Comparison of ENCODE assay signal across 10 mouse cellular contexts in genomic region chr6:84270518-84271165, GRCm38 (mm10).
DNase-seq lines count a peak whose midpoint lies in the region; ATAC-seq and TF ChIP-seq lines count a peak whose summit lies in the region.
"Had no signal": no experiment of that assay in that cellular context is flagged by ENCODE, and none has a peak within 500 bp of the region (broad histone marks: within the 10 kb centered on the region; RNA-seq: fewer than 3 reads in every experiment).

No protein-coding gene starts in this region.

- H3K4me1 ChIP-seq in cerebellum, adult 2 months (ENCODE audit: control insufficient read depth, insufficient read depth, low read length): peaks cover 7% of the 10 kb centered on the region
- peaks cover 14% of the 10 kb centered on the region for H3K4me1 ChIP-seq in hindbrain, embryonic 12.5 days

- H3K36me3 ChIP-seq in hindbrain, embryonic 12.5 days: no peaks in the 10 kb centered on the region
- H3K36me3 ChIP-seq: heart, embryonic 13.5 days had no signal

- no peak for TF ChIP-seq CTCF in cerebellum, adult 2 months (IDR thresholded peaks at IDR 0.05; ENCODE audit: borderline replicate concordance, insufficient read depth, low read depth, low read length)

- H3K4me3 ChIP-seq in cerebellum, adult 2 months (replicated peaks; ENCODE audit: insufficient read depth, low read depth, low read length): no peak overlapping the region
- H3K4me3 ChIP-seq in hindbrain, embryonic 12.5 days: no peak overlapping the region
- H3K4me3 ChIP-seq: heart, embryonic 13.5 days had no signal

- ATAC-seq in hindbrain, embryonic 12.5 days (ENCODE audit: low FRiP score): no peak

- H3K4me2 ChIP-seq in hindbrain, embryonic 12.5 days (replicated peaks): no peak overlapping the region
- H3K4me2 ChIP-seq: heart, embryonic 13.5 days had no signal

- DNase-seq in urinary bladder, postnatal 14 days (ENCODE audit: low spot score): peak; percentile 28
- DNase-seq in urinary bladder, adult 18-20 months (ENCODE audit: low spot score in 2 of 2): no peak
- DNase-seq in heart, adult 9 months (ENCODE audit: low spot score in 2 of 2): peak; percentile 56 to 60
- peak; percentile 61 to 72 for DNase-seq in kidney, postnatal 36 days
- DNase-seq in yolk sac, embryonic 10.5 days (ENCODE audit: low spot score): peak; percentile 11
- no peak for DNase-seq in cerebellum, adult 2 months
- DNase-seq in cerebellum, adult 9-11 months: no peak
- DNase-seq: cerebellum, adult 11-12 months had no signal

- TF ChIP-seq POLR2A in cerebellum, adult 2 months (IDR thresholded peaks at IDR 0.05; ENCODE audit: borderline replicate concordance, insufficient read depth, low read length): no peak

- no peaks in the 10 kb centered on the region for H3K9me3 ChIP-seq in hindbrain, embryonic 12.5 days (replicated peaks)
- H3K9me3 ChIP-seq: heart, embryonic 13.5 days had no signal

- H3K27me3 ChIP-seq in cerebellum, adult 2 months (ENCODE audit: control insufficient read depth, insufficient read depth, low read length): no peaks in the 10 kb centered on the region
- H3K27me3 ChIP-seq in hindbrain, embryonic 12.5 days: no peaks in the 10 kb centered on the region; the same call in 1 of the 2 replicates

- WGBS in cerebellum, adult 2 months: 64% methylated on average over 12 of the region's 12 CpGs
- 54% methylated on average over 12 of the region's 12 CpGs for WGBS in hindbrain, embryonic 12.5 days

- no peak overlapping the region for H3K27ac ChIP-seq in cerebellum, adult 2 months (ENCODE audit: insufficient read depth, low read length)
- H3K27ac ChIP-seq in hindbrain, embryonic 12.5 days: no peak overlapping the region
- H3K27ac ChIP-seq: heart, embryonic 13.5 days had no signal

- no peak overlapping the region for H3K9ac ChIP-seq in hindbrain, embryonic 12.5 days
- H3K9ac ChIP-seq: heart, embryonic 13.5 days had no signal

Comparison
In these comparisons a context has a peak if more than half of its experiments do, and no peak if none do; other contexts are left out.
1. DNase-seq: peak in urinary bladder, postnatal 14 days (single experiment), heart, adult 9 months (2 of 2), kidney, postnatal 36 days (2 of 2) and yolk sac, embryonic 10.5 days (single experiment); none in urinary bladder, adult 18-20 months (0 of 2), cerebellum, adult 2 months (0 of 2) and cerebellum, adult 9-11 months (single experiment).